12 mouse cellular contexts compared by ENCODE assay signal in genomic region chr6:84641062-84641431, GRCm38 (mm10). TPM values are rescaled to one million over a fixed set of nuclear protein-coding genes. Genes with fewer than 3 reads are reported as not detected.
A peak's percentile ranks its signal among the peaks of the same experiment; 100 is the strongest.
DNase-seq lines count a peak whose midpoint lies in the region; ATAC-seq and TF ChIP-seq lines count a peak whose summit lies in the region.
"Had no signal": no experiment of that assay in that cellular context is flagged by ENCODE, and none has a peak within 500 bp of the region (broad histone marks: within the 10 kb centered on the region; RNA-seq: fewer than 3 reads in every experiment).

No protein-coding gene starts in this region.

- no peaks in the 10 kb centered on the region for H3K9me3 ChIP-seq in heart, embryonic 10.5 days
- H3K9me3 ChIP-seq in kidney, embryonic 16.5 days (ENCODE audit: low read length) = no peaks in the 10 kb centered on the region
- H3K9me3 ChIP-seq in lung, postnatal 0 days (ENCODE audit: low read length) = no peaks in the 10 kb centered on the region
- no peaks in the 10 kb centered on the region for H3K9me3 ChIP-seq in stomach, postnatal 0 days (ENCODE audit: control insufficient read depth, low read length)
- H3K9me3 ChIP-seq: hindbrain, embryonic 15.5 days; midbrain, embryonic 12.5 days; neural tube, embryonic 15.5 days had no signal

- no peak for DNase-seq in heart, embryonic 10.5 days (ENCODE audit: low spot score)
- DNase-seq in heart, postnatal 10 days = no peak
- DNase-seq in kidney, adult 9 months = no peak
- DNase-seq in lung, postnatal 0 days (ENCODE audit: low spot score) = peak; percentile 49
- no peak for DNase-seq in lung, postnatal 36 days
- no peak for DNase-seq in stomach, postnatal 0 days (ENCODE audit: low spot score)
- no peak for DNase-seq in left cerebral cortex, postnatal 10 days (ENCODE audit: extremely low spot score in 1 of 2, low spot score in 2 of 2)

- H3K27me3 ChIP-seq in heart, embryonic 10.5 days (ENCODE audit: insufficient read depth, poor library complexity, severe bottlenecking) = no peaks in the 10 kb centered on the region
- H3K27me3 ChIP-seq in kidney, embryonic 16.5 days (ENCODE audit: insufficient read depth, low read length) = no peaks in the 10 kb centered on the region
- no peaks in the 10 kb centered on the region for H3K27me3 ChIP-seq in lung, postnatal 0 days (replicated peaks; ENCODE audit: insufficient read depth, low read length)
- no peaks in the 10 kb centered on the region for H3K27me3 ChIP-seq in stomach, postnatal 0 days (ENCODE audit: control insufficient read depth, insufficient read depth, low read length)
- H3K27me3 ChIP-seq: hindbrain, embryonic 15.5 days; midbrain, embryonic 12.5 days; neural tube, embryonic 15.5 days had no signal

- intact Hi-C loops in heart, postnatal 10 days (cut with DNase I) = no loop called here
- intact Hi-C loops in left cerebral cortex, postnatal 10 days (cut with DNase I) = no loop called here

- peak overlapping the region; percentile 37; the same call in 1 of the 2 replicates for H3K27ac ChIP-seq in heart, embryonic 10.5 days
- peak overlapping the region; percentile 86 for H3K27ac ChIP-seq in kidney, embryonic 16.5 days (ENCODE audit: low read length)
- H3K27ac ChIP-seq in lung, postnatal 0 days (ENCODE audit: low read length) = no peak overlapping the region; the same call in 1 of the 2 replicates
- no peak overlapping the region for H3K27ac ChIP-seq in stomach, postnatal 0 days (replicated peaks)
- H3K27ac ChIP-seq: hindbrain, embryonic 15.5 days; midbrain, embryonic 12.5 days; neural tube, embryonic 15.5 days had no signal

- H3K9ac ChIP-seq in kidney, embryonic 16.5 days (replicated peaks; ENCODE audit: low read length) = no peak overlapping the region
- no peak overlapping the region for H3K9ac ChIP-seq in lung, postnatal 0 days (replicated peaks; ENCODE audit: low read depth)
- H3K9ac ChIP-seq in stomach, postnatal 0 days (ENCODE audit: low read length) = no peak overlapping the region
- H3K9ac ChIP-seq: hindbrain, embryonic 15.5 days; midbrain, embryonic 12.5 days; neural tube, embryonic 15.5 days had no signal

- TF ChIP-seq EP300 in lung, postnatal 0 days (IDR thresholded peaks at IDR 0.05) = no peak
- no peak for TF ChIP-seq EP300 in stomach, postnatal 0 days (optimal IDR thresholded peaks at IDR 0.05)

- WGBS in heart, embryonic 10.5 days = 62% methylated on average over 4 of the region's 4 CpGs
- WGBS in kidney, embryonic 16.5 days = 24% methylated on average over 4 of the region's 4 CpGs
- 16% methylated on average over 4 of the region's 4 CpGs for WGBS in lung, postnatal 0 days
- WGBS in stomach, postnatal 0 days = 28% methylated on average over 4 of the region's 4 CpGs

- H3K36me3 ChIP-seq in heart, embryonic 10.5 days = no peaks in the 10 kb centered on the region
- no peaks in the 10 kb centered on the region for H3K36me3 ChIP-seq in kidney, embryonic 16.5 days (ENCODE audit: insufficient read depth, low read length)
- no peaks in the 10 kb centered on the region for H3K36me3 ChIP-seq in lung, postnatal 0 days (ENCODE audit: insufficient read depth, low read length)
- no peaks in the 10 kb centered on the region for H3K36me3 ChIP-seq in stomach, postnatal 0 days (ENCODE audit: control insufficient read depth, insufficient read depth, low read length)
- H3K36me3 ChIP-seq: hindbrain, embryonic 15.5 days; midbrain, embryonic 12.5 days; neural tube, embryonic 15.5 days had no signal

- peak; percentile 20; the same call in 1 of the 2 replicates for TF ChIP-seq CTCF in lung, postnatal 0 days (IDR thresholded peaks at IDR 0.05)
- TF ChIP-seq CTCF in stomach, postnatal 0 days (IDR thresholded peaks at IDR 0.05; ENCODE audit: low read depth) = peak; percentile 10; the same call in 1 of the 2 replicates

- H3K4me2 ChIP-seq in kidney, embryonic 16.5 days (replicated peaks; ENCODE audit: low read depth, low read length) = no peak overlapping the region
- H3K4me2 ChIP-seq in lung, postnatal 0 days (replicated peaks; ENCODE audit: low read depth, low read length) = no peak overlapping the region
- no peak overlapping the region for H3K4me2 ChIP-seq in stomach, postnatal 0 days (replicated peaks; ENCODE audit: low read depth)
- H3K4me2 ChIP-seq: hindbrain, embryonic 15.5 days; midbrain, embryonic 12.5 days; neural tube, embryonic 15.5 days had no signal

- H3K4me1 ChIP-seq in heart, embryonic 10.5 days = peaks cover 25% of the 10 kb centered on the region
- H3K4me1 ChIP-seq in kidney, embryonic 16.5 days (ENCODE audit: insufficient read depth, low read length) = peaks cover 22% of the 10 kb centered on the region
- H3K4me1 ChIP-seq in lung, postnatal 0 days (ENCODE audit: insufficient read depth, low read depth, low read length) = peaks cover 12% of the 10 kb centered on the region; the same call in 1 of the 2 replicates
- H3K4me1 ChIP-seq in stomach, postnatal 0 days (replicated peaks; ENCODE audit: control insufficient read depth, insufficient read depth) = peaks cover 5% of the 10 kb centered on the region
- H3K4me1 ChIP-seq: midbrain, embryonic 12.5 days had no signal

- no peak overlapping the region for H3K4me3 ChIP-seq in heart, embryonic 10.5 days
- no peak overlapping the region for H3K4me3 ChIP-seq in kidney, embryonic 16.5 days (ENCODE audit: low read length)
- H3K4me3 ChIP-seq in lung, postnatal 0 days (ENCODE audit: low read depth, low read length) = no peak overlapping the region
- H3K4me3 ChIP-seq in stomach, postnatal 0 days (ENCODE audit: low read depth, low read length) = no peak overlapping the region
- H3K4me3 ChIP-seq: hindbrain, embryonic 15.5 days; midbrain, embryonic 12.5 days; neural tube, embryonic 15.5 days had no signal

- peak; percentile 72 for ATAC-seq in kidney, embryonic 16.5 days (ENCODE audit: low FRiP score, low TSS enrichment)
- peak; percentile 59 for ATAC-seq in lung, postnatal 0 days
- peak; percentile 14; the same call in 1 of the 2 replicates for ATAC-seq in stomach, postnatal 0 days (ENCODE audit: low FRiP score, low TSS enrichment)
- ATAC-seq: forebrain, embryonic 14.5 days had no signal

RNA-seq across cellular contexts. Expression of gene Cyp26b1, which starts 47.3 kb away (rescaled TPM):
- polyA plus RNA-seq in heart, embryonic 10.5 days (2016; fragmentation: Nextera tagmentation; extraction: Ambion mirVana) = 2.3 and 2.7 TPM in 2 replicates
- 1 to 10 TPM; 1.8 to 2.0 TPM for total RNA-seq in heart, postnatal 10 days (2021)
- 4.7 and 5.3 TPM in 2 replicates for polyA plus RNA-seq in kidney, embryonic 16.5 days (2015; fragmentation: Nextera tagmentation; extraction: Ambion mirVana)
- 2.6 and 7.7 TPM in 2 replicates for polyA plus RNA-seq in lung, postnatal 0 days (2015; fragmentation: Nextera tagmentation; extraction: Ambion mirVana)
- polyA plus RNA-seq in stomach, postnatal 0 days (2015; fragmentation: Nextera tagmentation; extraction: Ambion mirVana) = 5.8 and 6.4 TPM in 2 replicates
- 10 to 100 TPM; 20.0 to 23.6 TPM for total RNA-seq in left cerebral cortex, postnatal 10 days (2021)

Comparison
In these comparisons a context has a peak if more than half of its experiments do, and no peak if none do; other contexts are left out.
1. H3K27ac ChIP-seq: peak in heart, embryonic 10.5 days (single experiment) and kidney, embryonic 16.5 days (single experiment); none in lung, postnatal 0 days (single experiment) and stomach, postnatal 0 days (single experiment).
2. ATAC-seq: peak in every context shown above with its lines; median percentile 72 in kidney, embryonic 16.5 days; 59 in lung, postnatal 0 days; 14 in stomach, postnatal 0 days.